Mouse (Mus musculus): Measurements from ENCODE around the gene Pla2g4d. TPM values are rescaled to one million over a fixed set of nuclear protein-coding genes. Genes with fewer than 3 reads are reported as not detected.

Gene Pla2g4d
- total RNA-seq, 2 experiments from 2014 or later: not detected

GRCm38 (mm10) chr2:120285639-120286038 is 3.4 kb downstream of the Pla2g4d start:
- no peak for TF ChIP-seq CTCF (IDR thresholded peaks at IDR 0.05)
- Histone ChIP-seq H3K27ac (no peak overlapping the region), H3K4me3 (no peak overlapping the region)
- intact Hi-C loops (cut with DNase I): no loop called here
- no peak for DNase-seq (ENCODE audit: extremely low spot score in 1 of 2, low spot score in 2 of 2)

- Histone ChIP-seq H3K4me3 (no peak overlapping the region), H3K27ac (no peak overlapping the region)
- intact Hi-C loops (cut with DNase I): loop anchor here (5.0 kb wide), 1 partner anchor 197 kb away; no protein-coding TSS in a partner anchor
- DNase-seq (ENCODE audit: extremely low spot score in 1 of 2, low spot score in 2 of 2): no peak
- TF ChIP-seq CTCF (IDR thresholded peaks at IDR 0.05): no peak
Measured at GRCm38 (mm10) chr2:120284705-120285104, 4.3 kb downstream of the Pla2g4d start.

GRCm38 (mm10) chr2:120284094-120284493 is 4.9 kb downstream of the Pla2g4d start:
- no peak for DNase-seq (ENCODE audit: extremely low spot score in 1 of 2, low spot score in 2 of 2)
- no peak for TF ChIP-seq CTCF (IDR thresholded peaks at IDR 0.05)
- no peak overlapping the region for H3K27ac ChIP-seq
- no peak overlapping the region for H3K4me3 ChIP-seq
- intact Hi-C loops (cut with DNase I): loop anchor here (5.0 kb wide), 1 partner anchor 197 kb away; no protein-coding TSS in a partner anchor

GRCm38 (mm10) chr2:120283550-120283949 is 5.4 kb downstream of the Pla2g4d start:
- intact Hi-C loops (cut with DNase I): loop anchor here (5.0 kb wide), 1 partner anchor 196 kb away; no protein-coding TSS in a partner anchor
- Histone ChIP-seq H3K4me3 (no peak overlapping the region), H3K27ac (no peak overlapping the region)
- no peak for TF ChIP-seq CTCF (IDR thresholded peaks at IDR 0.05)
- no peak for DNase-seq (ENCODE audit: extremely low spot score in 1 of 2, low spot score in 2 of 2)

GRCm38 (mm10) chr2:120281221-120281620 is 7.8 kb downstream of the Pla2g4d start:
- intact Hi-C loops (cut with DNase I): loop anchor here (5.0 kb wide), 1 partner anchor 194 kb away; no protein-coding TSS in a partner anchor
- H3K27ac ChIP-seq: no peak overlapping the region
- no peak for DNase-seq (ENCODE audit: extremely low spot score in 1 of 2, low spot score in 2 of 2)
- no peak overlapping the region for H3K4me3 ChIP-seq
- TF ChIP-seq CTCF (IDR thresholded peaks at IDR 0.05): peak; percentile 17; the same call in 1 of the 2 replicates

- peak; percentile 94 for TF ChIP-seq CTCF (IDR thresholded peaks at IDR 0.05)
Measured at GRCm38 (mm10) chr2:120279961-120280360, 9.0 kb downstream of the Pla2g4d start.

GRCm38 (mm10) chr2:120276951-120277350 is 12.0 kb downstream of the Pla2g4d start:
- intact Hi-C loops (cut with DNase I): no loop called here

More at GRCm38 (mm10) chr2:120279961-120280360, 9.0 kb downstream of the Pla2g4d start:
- peak; percentile 45 to 48 for DNase-seq (ENCODE audit: extremely low spot score in 1 of 2, low spot score in 2 of 2)
- intact Hi-C loops (cut with DNase I): loop anchor here (1.0 to 5.0 kb wide), 2 partner anchors 107 to 193 kb away; no protein-coding TSS in a partner anchor
- Histone ChIP-seq H3K4me3 (no peak overlapping the region), H3K27ac (no peak overlapping the region)

GRCm38 (mm10) chr2:120268635-120269034 is 20.4 kb downstream of the Pla2g4d start:
- DNase-seq (ENCODE audit: extremely low spot score in 1 of 2, low spot score in 2 of 2): no peak
- Histone ChIP-seq H3K27ac (no peak overlapping the region), H3K4me3 (no peak overlapping the region)
- peak; percentile 44 for TF ChIP-seq CTCF (IDR thresholded peaks at IDR 0.05)
- intact Hi-C loops (cut with DNase I): no loop called here

More at GRCm38 (mm10) chr2:120276951-120277350, 12.0 kb downstream of the Pla2g4d start:
- H3K4me3 ChIP-seq: no peak overlapping the region
- TF ChIP-seq CTCF (IDR thresholded peaks at IDR 0.05): no peak
- H3K27ac ChIP-seq: no peak overlapping the region
- no peak for DNase-seq (ENCODE audit: extremely low spot score in 1 of 2, low spot score in 2 of 2)

GRCm38 (mm10) chr2:120265523-120265922 is 23.5 kb downstream of the Pla2g4d start:
- TF ChIP-seq CTCF (IDR thresholded peaks at IDR 0.05): peak; percentile 63
- intact Hi-C loops (cut with DNase I): no loop called here
- Histone ChIP-seq H3K4me3 (no peak overlapping the region), H3K27ac (no peak overlapping the region)
- DNase-seq (ENCODE audit: extremely low spot score in 1 of 2, low spot score in 2 of 2): no peak

GRCm38 (mm10) chr2:120264858-120265257 is 24.1 kb downstream of the Pla2g4d start:
- TF ChIP-seq CTCF (IDR thresholded peaks at IDR 0.05): no peak
- no peak overlapping the region for H3K4me3 ChIP-seq
- H3K27ac ChIP-seq: no peak overlapping the region
- intact Hi-C loops (cut with DNase I): no loop called here
- DNase-seq (ENCODE audit: extremely low spot score in 1 of 2, low spot score in 2 of 2): no peak

GRCm38 (mm10) chr2:120262876-120263275 is 26.1 kb downstream of the Pla2g4d start:
- Histone ChIP-seq H3K27ac (no peak overlapping the region), H3K4me3 (no peak overlapping the region)
- no peak for TF ChIP-seq CTCF (IDR thresholded peaks at IDR 0.05)
- DNase-seq (ENCODE audit: extremely low spot score in 1 of 2, low spot score in 2 of 2): no peak
- intact Hi-C loops (cut with DNase I): no loop called here

- no peak overlapping the region for H3K4me3 ChIP-seq
- no peak overlapping the region for H3K27ac ChIP-seq
- no peak for DNase-seq (ENCODE audit: extremely low spot score in 1 of 2, low spot score in 2 of 2)
- no peak for TF ChIP-seq CTCF (IDR thresholded peaks at IDR 0.05)
- intact Hi-C loops (cut with DNase I): no loop called here
Measured at GRCm38 (mm10) chr2:120261346-120261745, 27.7 kb downstream of the Pla2g4d start.

- intact Hi-C loops (cut with DNase I): no loop called here
Measured at GRCm38 (mm10) chr2:120256259-120256658, 32.7 kb downstream of the Pla2g4d start.

More at GRCm38 (mm10) chr2:120256259-120256658, 32.7 kb downstream of the Pla2g4d start:
- DNase-seq (ENCODE audit: extremely low spot score in 1 of 2, low spot score in 2 of 2): no peak
- no peak for TF ChIP-seq CTCF (IDR thresholded peaks at IDR 0.05)
- no peak overlapping the region for H3K4me3 ChIP-seq
- no peak overlapping the region for H3K27ac ChIP-seq
